Mouse (Mus musculus): ENCODE data around the gene Cyp27b1.

Gene Cyp27b1

GRCm38 (mm10) chr10:127092742-127093141 lies 44.7 kb downstream of the Cyp27b1 start:
- no peak for DNase-seq

GRCm38 (mm10) chr10:127094382-127094802 lies 46.3 kb downstream of the Cyp27b1 start:
- no peak for DNase-seq

- DNase-seq = no peak
Observed at GRCm38 (mm10) chr10:127098514-127098913, 50.5 kb downstream of the Cyp27b1 start.

- no peak for DNase-seq
Observed at GRCm38 (mm10) chr10:127099191-127099590, 51.1 kb downstream of the Cyp27b1 start.

- no peak for DNase-seq
Observed at GRCm38 (mm10) chr10:127099868-127100267, 51.8 kb downstream of the Cyp27b1 start.

DNA sequence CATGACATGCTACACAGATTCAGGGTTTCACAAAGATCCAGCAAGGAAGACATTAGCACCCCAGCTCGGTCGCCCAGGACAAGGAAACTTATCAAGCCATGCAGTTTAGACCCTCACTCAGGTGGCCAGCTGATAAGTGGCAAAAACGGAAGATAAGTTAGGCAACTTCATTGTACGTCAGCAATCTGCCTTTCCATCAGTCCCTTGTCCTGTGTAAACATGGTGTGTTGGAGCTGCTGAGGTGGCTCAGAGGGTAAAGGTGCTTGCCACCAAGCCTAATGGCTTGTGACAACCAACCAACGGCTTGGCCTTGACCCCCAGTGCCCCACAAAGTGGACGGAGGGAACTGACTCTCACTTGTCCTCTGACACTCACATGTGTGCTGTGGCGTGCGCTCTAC lies 52.4 kb downstream of the Cyp27b1 start:
- no peak for DNase-seq

GRCm38 (mm10) chr10:127101151-127101550 lies 53.1 kb downstream of the Cyp27b1 start:
- DNase-seq = no peak
